Mouse (Mus musculus): ENCODE results near the gene Ptprd. TPM values are rescaled to one million over a fixed set of nuclear protein-coding genes. Genes with fewer than 3 reads are reported as not detected.

Gene Ptprd
- polyA plus RNA-seq, 1 experiment from 2014 or later = 30.4 TPM

- no peak overlapping the region for H3K9ac ChIP-seq (replicated peaks; ENCODE audit: low read depth, low read length)
- 51% methylated on average over 2 of the region's 2 CpGs for WGBS
- no peaks in the 10 kb centered on the region for H3K27me3 ChIP-seq (ENCODE audit: control insufficient read depth, insufficient read depth, low read length)
- no peak overlapping the region for H3K4me3 ChIP-seq (ENCODE audit: low read depth, low read length)
- no peak for ATAC-seq (ENCODE audit: insufficient number of reproducible peaks, insufficient read depth, low FRiP score, low read depth)
- H3K4me2 ChIP-seq (replicated peaks; ENCODE audit: low read depth, low read length) = no peak overlapping the region
- H3K27ac ChIP-seq (ENCODE audit: low read length) = no peak overlapping the region
- H3K36me3 ChIP-seq (ENCODE audit: control insufficient read depth, insufficient read depth, low read length) = no peaks in the 10 kb centered on the region
- H3K9me3 ChIP-seq (ENCODE audit: control insufficient read depth, low read depth, low read length) = no peaks in the 10 kb centered on the region
- H3K4me1 ChIP-seq (ENCODE audit: control insufficient read depth, insufficient read depth, low read length) = no peaks in the 10 kb centered on the region
Observed at GRCm38 (mm10) chr4:76541769-76542168, 1670.0 kb downstream of the Ptprd start.

GRCm38 (mm10) chr4:76532926-76533325 is 1678.8 kb downstream of the Ptprd start:
- Histone ChIP-seq H3K9me3 (ENCODE audit: control insufficient read depth, low read depth, low read length) (peaks cover 6% of the 10 kb centered on the region; the same call in 1 of the 2 replicates), H3K36me3 (ENCODE audit: control insufficient read depth, insufficient read depth, low read length) (no peaks in the 10 kb centered on the region), H3K4me3 (ENCODE audit: low read depth, low read length) (no peak overlapping the region), H3K4me2 (replicated peaks; ENCODE audit: low read depth, low read length) (no peak overlapping the region), H3K9ac (replicated peaks; ENCODE audit: low read depth, low read length) (no peak overlapping the region), H3K27me3 (ENCODE audit: control insufficient read depth, insufficient read depth, low read length) (no peaks in the 10 kb centered on the region), H3K27ac (ENCODE audit: low read length) (no peak overlapping the region), H3K4me1 (ENCODE audit: control insufficient read depth, insufficient read depth, low read length) (no peaks in the 10 kb centered on the region)
- 28% methylated on average over 1 of the region's 1 CpGs for WGBS
- ATAC-seq (ENCODE audit: insufficient number of reproducible peaks, insufficient read depth, low FRiP score, low read depth) = peak; percentile 75

DNA sequence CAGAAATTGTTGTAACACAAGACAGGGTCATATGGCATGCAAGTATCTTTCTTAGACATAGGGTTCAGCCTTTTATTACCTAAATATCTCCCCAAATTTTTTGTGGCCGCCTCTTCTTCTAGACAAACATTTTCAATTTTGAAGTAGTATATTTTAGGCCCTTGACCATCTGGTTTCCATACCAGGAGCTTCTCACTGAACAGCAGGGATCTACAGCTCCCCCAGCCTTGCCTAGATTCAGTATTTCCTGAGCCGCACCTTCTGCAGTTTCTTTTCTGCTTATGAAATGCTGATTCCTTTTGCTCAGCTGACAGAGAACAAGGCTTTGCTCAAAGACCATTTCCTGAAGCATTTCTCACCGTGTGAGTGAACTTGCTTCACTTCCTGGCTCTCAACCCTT is 1686.5 kb downstream of the Ptprd start:
- WGBS = 71% methylated on average over 3 of the region's 3 CpGs
- no peaks in the 10 kb centered on the region for H3K27me3 ChIP-seq (ENCODE audit: control insufficient read depth, insufficient read depth, low read length)
- H3K9ac ChIP-seq (replicated peaks; ENCODE audit: low read depth, low read length) = no peak overlapping the region
- H3K4me1 ChIP-seq (ENCODE audit: control insufficient read depth, insufficient read depth, low read length) = no peaks in the 10 kb centered on the region
- peaks cover 6% of the 10 kb centered on the region; the same call in 1 of the 2 replicates for H3K9me3 ChIP-seq (ENCODE audit: control insufficient read depth, low read depth, low read length)
- ATAC-seq (ENCODE audit: insufficient number of reproducible peaks, insufficient read depth, low FRiP score, low read depth) = no peak
- H3K36me3 ChIP-seq (ENCODE audit: control insufficient read depth, insufficient read depth, low read length) = no peaks in the 10 kb centered on the region
- no peak overlapping the region for H3K4me3 ChIP-seq (ENCODE audit: low read depth, low read length)
- H3K4me2 ChIP-seq (replicated peaks; ENCODE audit: low read depth, low read length) = no peak overlapping the region
- no peak overlapping the region for H3K27ac ChIP-seq (ENCODE audit: low read length)

DNA sequence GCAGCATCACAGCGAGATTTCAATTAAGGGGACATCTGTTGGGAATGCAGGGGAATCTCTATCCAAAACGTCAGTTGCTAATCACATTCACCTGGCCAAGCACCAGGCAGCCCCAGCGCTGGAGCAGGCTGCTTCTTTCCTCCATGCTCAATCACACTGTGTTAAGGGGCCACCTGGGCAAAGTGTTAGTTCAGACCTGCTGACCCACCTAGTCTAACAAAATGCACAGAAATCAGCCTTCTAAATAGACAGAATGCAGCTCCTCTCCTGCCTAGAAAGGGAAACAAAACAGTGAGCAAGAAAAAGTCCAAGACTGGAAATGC is 1708.5 kb downstream of the Ptprd start:
- H3K9me3 ChIP-seq (ENCODE audit: control insufficient read depth, low read depth, low read length) = no peaks in the 10 kb centered on the region
- no peak overlapping the region for H3K4me2 ChIP-seq (replicated peaks; ENCODE audit: low read depth, low read length)
- no peaks in the 10 kb centered on the region for H3K36me3 ChIP-seq (ENCODE audit: control insufficient read depth, insufficient read depth, low read length)
- no peak overlapping the region for H3K9ac ChIP-seq (replicated peaks; ENCODE audit: low read depth, low read length)
- no peaks in the 10 kb centered on the region for H3K4me1 ChIP-seq (ENCODE audit: control insufficient read depth, insufficient read depth, low read length)
- no peak for ATAC-seq (ENCODE audit: insufficient number of reproducible peaks, insufficient read depth, low FRiP score, low read depth)
- H3K4me3 ChIP-seq (ENCODE audit: low read depth, low read length) = no peak overlapping the region
- H3K27me3 ChIP-seq (ENCODE audit: control insufficient read depth, insufficient read depth, low read length) = no peaks in the 10 kb centered on the region
- no peak overlapping the region for H3K27ac ChIP-seq (ENCODE audit: low read length)
- WGBS = 33% methylated on average over 3 of the region's 3 CpGs

GRCm38 (mm10) chr4:76502575-76503278 is 1709.0 kb downstream of the Ptprd start:
- no peak overlapping the region for H3K9ac ChIP-seq (replicated peaks; ENCODE audit: low read depth, low read length)
- WGBS = 46% methylated on average over 6 of the region's 6 CpGs
- H3K4me2 ChIP-seq (replicated peaks; ENCODE audit: low read depth, low read length) = no peak overlapping the region
- H3K4me3 ChIP-seq (ENCODE audit: low read depth, low read length) = no peak overlapping the region
- ATAC-seq (ENCODE audit: insufficient number of reproducible peaks, insufficient read depth, low FRiP score, low read depth) = no peak
- H3K27me3 ChIP-seq (ENCODE audit: control insufficient read depth, insufficient read depth, low read length) = no peaks in the 10 kb centered on the region
- H3K9me3 ChIP-seq (ENCODE audit: control insufficient read depth, low read depth, low read length) = no peaks in the 10 kb centered on the region
- H3K4me1 ChIP-seq (ENCODE audit: control insufficient read depth, insufficient read depth, low read length) = no peaks in the 10 kb centered on the region
- no peak overlapping the region for H3K27ac ChIP-seq (ENCODE audit: low read length)
- H3K36me3 ChIP-seq (ENCODE audit: control insufficient read depth, insufficient read depth, low read length) = no peaks in the 10 kb centered on the region

DNA sequence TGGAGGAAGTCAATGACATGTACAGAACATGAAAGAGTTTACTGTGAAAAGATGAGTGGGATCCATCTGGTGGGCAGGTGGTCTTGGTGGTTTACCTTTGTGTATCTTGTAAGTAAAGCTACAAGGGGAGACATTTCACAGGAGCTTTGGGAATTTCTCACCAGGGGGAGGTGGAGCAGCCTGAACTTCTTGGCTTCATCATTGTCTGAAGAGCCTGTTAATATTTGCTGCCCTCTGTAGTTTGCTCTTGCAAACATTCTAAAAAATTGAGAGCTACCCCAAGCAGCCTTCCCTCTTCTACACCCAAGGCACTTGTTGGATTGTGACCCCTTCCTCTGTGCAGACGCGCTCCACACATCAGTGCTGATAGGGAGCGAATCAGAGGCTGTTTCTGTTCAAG is 1725.9 kb downstream of the Ptprd start:
- Histone ChIP-seq H3K4me1 (ENCODE audit: control insufficient read depth, insufficient read depth, low read length) (no peaks in the 10 kb centered on the region), H3K36me3 (ENCODE audit: control insufficient read depth, insufficient read depth, low read length) (no peaks in the 10 kb centered on the region), H3K4me3 (ENCODE audit: low read depth, low read length) (no peak overlapping the region), H3K4me2 (replicated peaks; ENCODE audit: low read depth, low read length) (no peak overlapping the region), H3K27me3 (ENCODE audit: control insufficient read depth, insufficient read depth, low read length) (no peaks in the 10 kb centered on the region), H3K9ac (replicated peaks; ENCODE audit: low read depth, low read length) (no peak overlapping the region), H3K27ac (ENCODE audit: low read length) (no peak overlapping the region), H3K9me3 (ENCODE audit: control insufficient read depth, low read depth, low read length) (no peaks in the 10 kb centered on the region)
- ATAC-seq (ENCODE audit: insufficient number of reproducible peaks, insufficient read depth, low FRiP score, low read depth) = no peak
- WGBS = 47% methylated on average over 3 of the region's 3 CpGs

DNA sequence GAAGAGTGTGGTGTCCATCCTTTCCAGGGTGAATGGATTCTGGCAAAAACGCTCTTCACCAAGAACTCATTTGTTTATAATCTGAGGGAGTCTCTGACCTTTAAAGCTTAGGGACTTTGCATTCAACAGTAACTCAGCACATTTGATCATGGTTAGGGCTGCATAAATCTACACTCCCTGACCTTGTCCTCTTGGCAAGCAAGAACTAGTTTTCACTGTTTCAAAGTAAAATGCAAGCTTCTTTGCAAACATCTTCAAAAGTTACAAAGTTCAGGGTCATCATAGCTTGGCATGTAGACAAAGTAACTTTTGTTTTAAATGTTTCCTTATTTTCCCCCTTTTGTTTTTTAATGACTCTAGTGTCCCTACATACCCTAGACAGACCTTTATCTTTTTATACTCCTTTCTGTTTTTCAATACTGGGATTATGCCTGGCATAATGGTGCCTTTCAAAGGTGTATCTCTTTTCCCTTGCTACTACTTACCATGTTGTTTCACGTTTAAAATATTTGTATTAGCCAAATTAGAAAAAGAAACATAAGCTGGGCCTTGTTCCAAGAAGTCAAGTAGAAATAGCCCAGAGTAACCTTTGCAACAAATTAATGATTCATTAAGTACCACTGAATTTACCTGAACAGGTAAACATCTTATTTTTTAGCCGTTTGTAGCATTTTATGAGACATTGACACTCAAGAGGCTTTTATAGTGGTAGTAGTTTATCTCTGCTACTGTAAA is 1743.2 kb downstream of the Ptprd start:
- Histone ChIP-seq H3K4me2 (replicated peaks; ENCODE audit: low read depth, low read length) (no peak overlapping the region), H3K9me3 (ENCODE audit: control insufficient read depth, low read depth, low read length) (no peaks in the 10 kb centered on the region), H3K4me3 (ENCODE audit: low read depth, low read length) (no peak overlapping the region), H3K36me3 (ENCODE audit: control insufficient read depth, insufficient read depth, low read length) (no peaks in the 10 kb centered on the region), H3K27me3 (ENCODE audit: control insufficient read depth, insufficient read depth, low read length) (no peaks in the 10 kb centered on the region), H3K4me1 (ENCODE audit: control insufficient read depth, insufficient read depth, low read length) (no peaks in the 10 kb centered on the region), H3K27ac (ENCODE audit: low read length) (no peak overlapping the region), H3K9ac (replicated peaks; ENCODE audit: low read depth, low read length) (no peak overlapping the region)
- 60% methylated on average over 3 of the region's 3 CpGs for WGBS
- no peak for ATAC-seq (ENCODE audit: insufficient number of reproducible peaks, insufficient read depth, low FRiP score, low read depth)

- no peak overlapping the region for H3K9ac ChIP-seq (replicated peaks; ENCODE audit: low read depth, low read length)
- no peak for ATAC-seq (ENCODE audit: insufficient number of reproducible peaks, insufficient read depth, low FRiP score, low read depth)
- H3K36me3 ChIP-seq (ENCODE audit: control insufficient read depth, insufficient read depth, low read length) = no peaks in the 10 kb centered on the region
- H3K4me3 ChIP-seq (ENCODE audit: low read depth, low read length) = no peak overlapping the region
- H3K4me1 ChIP-seq (ENCODE audit: control insufficient read depth, insufficient read depth, low read length) = no peaks in the 10 kb centered on the region
- no peaks in the 10 kb centered on the region for H3K27me3 ChIP-seq (ENCODE audit: control insufficient read depth, insufficient read depth, low read length)
- no peak overlapping the region for H3K4me2 ChIP-seq (replicated peaks; ENCODE audit: low read depth, low read length)
- no peaks in the 10 kb centered on the region for H3K9me3 ChIP-seq (ENCODE audit: control insufficient read depth, low read depth, low read length)
- 59% methylated on average over 1 of the region's 1 CpGs for WGBS
- no peak overlapping the region for H3K27ac ChIP-seq (ENCODE audit: low read length)
Observed at GRCm38 (mm10) chr4:76464682-76465081, 1747.1 kb downstream of the Ptprd start.

All from stomach, embryonic 14.5 days (tissue).